Mouse (Mus musculus) megakaryocyte, embryonic 14.5 days (primary cell): Measurements from ENCODE around the gene Bpifb1.

Experiments used
- FLI1 ChIP-seq: IDR thresholded peaks from 2 replicates; pipeline ENCODE4 v1.6.1; 2012; ENCODE audit warnings: low read length, inconsistent platforms, mixed read lengths
- GATA1 ChIP-seq: IDR thresholded peaks from 3 replicates; pipeline ENCODE4 v1.6.1; 2012; ENCODE audit warnings: mixed read lengths, low read length, inconsistent platforms, borderline replicate concordance

- TF ChIP-seq GATA1 (no peak), FLI1 (no peak)
These were observed 54.7 kb downstream of the Bpifb1 start for GRCm38 (mm10) chr2:154245322-154245721.
